Mouse (Mus musculus) neutrophil, adult 65 days (primary cell): ENCODE results near the gene Chpf2. TPM values are rescaled to one million over a fixed set of nuclear protein-coding genes. Genes with fewer than 3 reads are reported as not detected.

Source experiments
- total RNA-seq: library from RNA; stranded (reverse); gene quantifications from 2 replicates; pipeline ENCODE4 v1.2.4, GENCODE M21; 2023

The Chpf2 gene
- 17.2 and 24.3 TPM in 2 replicates for total RNA-seq

DNA sequence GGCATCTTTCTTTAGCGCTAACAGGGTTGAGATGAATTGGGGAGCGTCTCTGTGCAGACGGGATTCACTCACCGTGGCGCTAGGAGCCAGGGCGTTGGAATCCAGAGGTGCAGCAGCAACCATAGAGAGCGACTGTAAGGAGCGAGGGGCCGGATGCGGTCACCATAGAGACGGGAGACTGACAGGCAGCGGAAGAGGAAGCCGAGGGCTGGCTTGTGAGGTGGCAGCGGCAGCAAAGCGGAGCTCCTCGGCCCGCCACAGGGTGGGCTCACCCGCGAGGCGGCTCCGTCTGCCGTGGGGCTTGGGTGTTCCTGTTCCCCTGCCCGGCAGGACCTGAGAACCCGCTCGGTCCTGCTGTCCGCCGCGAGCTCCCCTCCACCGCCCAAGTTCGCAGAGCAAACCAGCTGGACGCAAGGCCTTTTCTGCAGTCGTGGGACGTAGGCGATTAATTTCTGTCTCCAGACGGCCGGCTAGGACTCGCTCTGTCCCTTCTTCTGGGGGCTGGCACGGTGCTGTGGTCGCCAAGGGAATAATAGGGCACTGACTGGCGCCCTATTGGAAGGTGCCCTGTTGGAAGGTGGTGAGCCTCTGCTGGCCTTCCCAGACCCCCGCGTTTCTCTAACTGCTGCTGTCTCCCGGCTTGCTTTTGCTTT is at the start of gene Chpf2:
Chpf2 (plus strand) TSS at position 195 of the 653 bp plus-strand sequence.

GRCm38 (mm10) chr5:24540387-24541143 is 46.0 kb upstream of the Chpf2 start, which contains the start of gene Asb10:
Gene Asb10, minus strand, starts transcription at chr5:24540978.

GRCm38 (mm10) chr5:24556709-24557108 is 29.8 kb upstream of the Chpf2 start, which contains the start of gene 4931409K22Rik:
Gene 4931409K22Rik, minus strand, starts transcription at chr5:24556809.

DNA sequence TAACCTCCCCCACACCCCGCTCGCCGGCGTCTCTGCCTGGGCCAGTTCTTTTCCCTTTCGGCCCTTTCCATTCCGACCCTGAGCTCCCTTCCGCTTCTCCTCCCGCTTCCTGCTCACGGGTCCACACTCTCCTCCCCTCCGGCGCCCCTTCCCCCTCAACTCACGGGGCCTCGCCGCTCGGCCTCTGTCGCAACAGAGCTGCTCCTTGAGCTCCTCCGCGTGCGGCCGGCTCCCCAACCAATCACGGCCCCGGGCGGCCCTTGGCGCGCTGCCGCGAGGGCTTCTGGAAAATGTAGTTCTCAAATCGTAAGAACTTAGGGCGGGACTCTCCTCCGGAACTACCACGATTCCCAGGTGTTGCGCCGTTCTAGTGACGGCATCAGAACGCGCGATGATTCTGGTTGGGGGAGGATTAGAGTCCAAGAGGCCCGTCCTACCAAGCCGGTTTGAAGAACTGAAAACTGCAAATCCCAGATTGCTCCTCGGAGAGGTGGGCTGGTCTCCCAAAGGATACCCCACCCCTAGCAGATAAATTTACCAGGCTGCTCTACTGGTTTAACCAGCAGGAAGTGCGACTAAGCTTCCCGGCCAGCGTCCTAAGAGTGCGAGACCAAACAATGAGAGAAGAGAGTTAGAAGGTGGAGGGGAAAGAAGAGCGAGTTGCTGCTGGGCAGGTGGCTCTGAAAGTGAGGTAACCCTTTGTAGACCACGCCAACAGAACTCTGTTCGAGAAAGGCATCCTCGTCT is 9.2 kb upstream of the Chpf2 start, which contains the start of gene Abcf2:
Abcf2 (minus strand) TSS at position 285 of the 747 bp plus-strand sequence.

DNA sequence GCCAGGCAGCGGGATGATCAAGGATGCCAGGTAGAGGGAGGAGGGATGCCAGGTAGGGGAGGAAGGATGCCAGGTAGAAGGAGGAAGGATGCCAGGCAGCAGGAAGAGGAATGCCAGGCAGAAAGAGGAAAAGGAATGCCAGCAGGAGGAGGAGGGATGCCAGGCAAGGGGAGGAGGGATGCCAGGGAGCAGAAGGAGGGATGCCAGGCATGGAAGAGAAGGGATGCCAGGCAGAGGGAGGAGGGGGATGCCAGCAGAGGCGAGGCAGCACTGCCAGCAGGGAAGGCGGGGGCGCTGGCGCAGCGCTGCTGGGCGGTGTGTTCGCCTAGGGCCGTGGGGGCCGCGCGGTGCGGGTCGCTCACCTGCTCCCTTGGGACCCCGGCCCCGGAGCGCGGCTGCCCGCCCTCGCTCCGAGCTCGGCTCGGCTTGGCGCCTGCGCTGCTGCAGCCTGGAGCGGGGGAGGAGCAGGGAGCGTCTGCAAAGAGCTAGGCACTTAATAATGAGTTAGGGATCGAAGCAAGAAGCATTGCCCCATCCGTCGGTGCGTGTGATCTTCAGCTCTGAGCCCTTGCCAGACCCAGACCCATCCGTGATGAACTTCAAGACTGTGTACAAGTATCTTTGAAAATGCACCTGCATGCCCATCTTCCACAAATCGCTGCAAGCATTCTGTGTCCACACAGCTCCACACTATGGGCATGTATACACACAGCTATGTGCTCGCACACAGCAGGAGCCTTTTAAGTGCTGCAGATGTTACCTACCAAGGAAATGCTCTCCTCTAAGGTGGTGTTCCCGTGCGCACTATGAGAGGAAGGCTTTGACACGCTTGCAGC is 37.7 kb downstream of the Chpf2 start, which contains the start of gene Smarcd3:
Smarcd3 (minus strand) TSS at position 426 of the 836 bp plus-strand sequence.

Other genes with a start within 250 kb of the Chpf2 start
- gene Kcnh2, start 235.1 kb upstream of the Chpf2 start, total RNA-seq: 0.47 TPM in 1 of 2 replicates, not detected in the other
- not detected in 2 replicates for gene Nos3, start 221.9 kb upstream of the Chpf2 start, total RNA-seq
- 0.88 and 1.4 TPM in 2 replicates for gene Atg9b, start 194.6 kb upstream of the Chpf2 start, total RNA-seq
- gene Abcb8, start 193.1 kb upstream of the Chpf2 start, total RNA-seq: 7.5 and 10.0 TPM in 2 replicates
- gene Asic3, start 173.3 kb upstream of the Chpf2 start, total RNA-seq: not detected in 2 replicates
- 25.8 and 33.8 TPM in 2 replicates for gene Cdk5, start 163.2 kb upstream of the Chpf2 start, total RNA-seq
- 45.7 and 72.9 TPM in 2 replicates for gene Slc4a2, start 162.9 kb upstream of the Chpf2 start, total RNA-seq
- gene Fastk, start 141.5 kb upstream of the Chpf2 start, total RNA-seq: 24.9 and 28.9 TPM in 2 replicates
- 10.6 and 10.8 TPM in 2 replicates for gene Tmub1, start 138.9 kb upstream of the Chpf2 start, total RNA-seq
- 19.1 and 29.0 TPM in 2 replicates for gene Agap3, start 134.6 kb upstream of the Chpf2 start, total RNA-seq
- gene Gbx1, start 59.5 kb upstream of the Chpf2 start, total RNA-seq: not detected in 2 replicates
- not detected in 2 replicates for gene Asb10, start 45.8 kb upstream of the Chpf2 start, total RNA-seq
- gene 4931409K22Rik, start 29.9 kb upstream of the Chpf2 start, total RNA-seq: not detected in 2 replicates
- gene Abcf2, start 9.3 kb upstream of the Chpf2 start, total RNA-seq: 19.1 and 28.7 TPM in 2 replicates
- 0.16 and 0.28 TPM in 2 replicates for gene Smarcd3, start 37.7 kb downstream of the Chpf2 start, total RNA-seq
- 65.3 and 87.6 TPM in 2 replicates for gene Nub1, start 98.8 kb downstream of the Chpf2 start, total RNA-seq
- not detected in 2 replicates for gene Wdr86, start 144.0 kb downstream of the Chpf2 start, total RNA-seq
- gene Crygn, start 171.3 kb downstream of the Chpf2 start, total RNA-seq: not detected in 2 replicates